Mouse (Mus musculus) heart, embryonic 12.5 days (tissue): ENCODE results near the gene Zfp414. TPM values are rescaled to one million over a fixed set of nuclear protein-coding genes. Genes with fewer than 3 reads are reported as not detected.
"Not testable (repeated sequence)": the region's sequence is repeated elsewhere in the genome, so short reads cannot be mapped to it uniquely, and the experiment has no call there.

Experiments
- ATAC-seq: fragments of 200-750 bp; cut with Nextera tagmentation; 2 replicates; pipeline ENCODE4 v1.8.0; 2017; ENCODE audit warnings: moderate TSS enrichment, moderate library complexity; ENCODE audit not compliant: insufficient number of reproducible peaks, low FRiP score
- H3K27ac ChIP-seq: fragments of 300-500 bp; sonication (generic); 2 replicates; pipeline ENCODE4 v1.5.1; 2016; ENCODE audit warnings: mild to moderate bottlenecking, moderate library complexity; ENCODE audit not compliant: poor library complexity, severe bottlenecking
- H3K27me3 ChIP-seq: fragments of 300-500 bp; sonication (generic); replicated peaks from 2 replicates; pipeline ENCODE4 v1.6.1; 2016; ENCODE audit warnings: mild to moderate bottlenecking, moderate library complexity
- H3K36me3 ChIP-seq: fragments of 300-500 bp; sonication (generic); 2 replicates; pipeline ENCODE4 v1.6.1; 2016; ENCODE audit warnings: mild to moderate bottlenecking, moderate library complexity
- H3K4me1 ChIP-seq: fragments of 300-500 bp; sonication (generic); replicated peaks from 2 replicates; pipeline ENCODE4 v1.6.1; 2016; ENCODE audit warnings: mild to moderate bottlenecking
- H3K4me2 ChIP-seq: fragments of 300-500 bp; sonication (generic); 2 replicates; pipeline ENCODE4 v1.6.1; 2016; ENCODE audit warnings: mild to moderate bottlenecking, moderate library complexity
- H3K4me3 ChIP-seq: fragments of 300-500 bp; sonication (generic); 2 replicates; pipeline ENCODE4 v1.5.1; 2016; ENCODE audit warnings: mild to moderate bottlenecking
- H3K9ac ChIP-seq: fragments of 300-500 bp; sonication (generic); 2 replicates; pipeline ENCODE4 v1.6.1; 2016; ENCODE audit warnings: mild to moderate bottlenecking, moderate library complexity
- H3K9me3 ChIP-seq: fragments of 300-500 bp; sonication (generic); replicated peaks from 2 replicates; pipeline ENCODE4 v1.6.1; 2016; ENCODE audit warnings: mild to moderate bottlenecking, moderate library complexity
- WGBS: fragments of 180-500 bp; shearing (Covaris S2); methylation state at CpG from one replicate; pipeline ENCODE4 v1.1.7; 2016; 5-methylcytosine and 5-hydroxymethylcytosine counted together
- polyA plus RNA-seq: library from polyadenylated mRNA; unstranded; fragments of >200 nt; fragmentation: Nextera tagmentation; extraction: Ambion mirVana; gene quantifications from 2 replicates; pipeline ENCODE4 v1.2.1, GENCODE M21; 2016

Zfp414 gene
- 31.6 and 32.4 TPM in 2 replicates for polyA plus RNA-seq

- Histone ChIP-seq H3K27me3 (no peaks in the 10 kb centered on the region), H3K27ac (peak within 1 kb of the TSS; percentile 98), H3K4me3 (peak within 1 kb of the TSS; percentile 80), H3K9me3 (no peaks in the 10 kb centered on the region), H3K9ac (peak within 1 kb of the TSS; percentile 84), H3K4me2 (peak within 1 kb of the TSS; percentile 74), H3K36me3 (peaks cover 35% of the 10 kb centered on the region), H3K4me1 (peaks cover 17% of the 10 kb centered on the region)
- peak; percentile 96 for ATAC-seq
- WGBS: 3% methylated on average over 35 of the region's 35 CpGs
These were observed at the start of gene Zfp414 for GRCm38 (mm10) chr17:33628621-33629486. Gene Zfp414, plus strand, starts transcription at chr17:33629090.

GRCm38 (mm10) chr17:33584061-33584460 lies 44.8 kb upstream of the Zfp414 start:
- H3K4me3 ChIP-seq: no peak overlapping the region
- H3K36me3 ChIP-seq: no peaks in the 10 kb centered on the region
- H3K27me3 ChIP-seq: peaks cover 4% of the 10 kb centered on the region; the same call in 1 of the 2 replicates
- no peaks in the 10 kb centered on the region for H3K9me3 ChIP-seq
- no peak overlapping the region for H3K4me2 ChIP-seq
- H3K27ac ChIP-seq: no peak overlapping the region
- H3K4me1 ChIP-seq: no peaks in the 10 kb centered on the region
- 77% methylated on average over 4 of the region's 4 CpGs for WGBS
- no peak overlapping the region for H3K9ac ChIP-seq
- ATAC-seq: no peak

GRCm38 (mm10) chr17:33586011-33586410 lies 42.9 kb upstream of the Zfp414 start:
- 54% methylated on average over 17 of the region's 17 CpGs for WGBS

GRCm38 (mm10) chr17:33597271-33597670 lies 31.6 kb upstream of the Zfp414 start:
- no peak for ATAC-seq

More at GRCm38 (mm10) chr17:33586011-33586410, 42.9 kb upstream of the Zfp414 start:
- Histone ChIP-seq H3K9ac (no peak overlapping the region), H3K36me3 (no peaks in the 10 kb centered on the region), H3K27ac (no peak overlapping the region), H3K27me3 (peaks cover 4% of the 10 kb centered on the region; the same call in 1 of the 2 replicates), H3K4me2 (no peak overlapping the region), H3K9me3 (no peaks in the 10 kb centered on the region), H3K4me3 (no peak overlapping the region), H3K4me1 (no peaks in the 10 kb centered on the region)
- no peak for ATAC-seq

GRCm38 (mm10) chr17:33598506-33598905 lies 30.4 kb upstream of the Zfp414 start:
- no peak overlapping the region for H3K4me2 ChIP-seq
- H3K4me1 ChIP-seq: no peaks in the 10 kb centered on the region
- H3K36me3 ChIP-seq: no peaks in the 10 kb centered on the region
- WGBS: 85% methylated on average over 5 of the region's 5 CpGs
- no peak overlapping the region for H3K27ac ChIP-seq
- H3K4me3 ChIP-seq: no peak overlapping the region
- no peak overlapping the region for H3K9ac ChIP-seq
- ATAC-seq: no peak
- H3K27me3 ChIP-seq: no peaks in the 10 kb centered on the region
- peaks cover 8% of the 10 kb centered on the region for H3K9me3 ChIP-seq

More at GRCm38 (mm10) chr17:33597271-33597670, 31.6 kb upstream of the Zfp414 start:
- H3K36me3 ChIP-seq: no peaks in the 10 kb centered on the region
- H3K9me3 ChIP-seq: peaks cover 8% of the 10 kb centered on the region
- H3K27me3 ChIP-seq: no peaks in the 10 kb centered on the region
- H3K4me2 ChIP-seq: no peak overlapping the region
- no peak overlapping the region for H3K4me3 ChIP-seq
- H3K27ac ChIP-seq: no peak overlapping the region
- no peaks in the 10 kb centered on the region for H3K4me1 ChIP-seq
- no peak overlapping the region for H3K9ac ChIP-seq

GRCm38 (mm10) chr17:33599836-33600475 lies 28.9 kb upstream of the Zfp414 start:
- Histone ChIP-seq H3K4me3 (no peak overlapping the region), H3K4me1 (no peaks in the 10 kb centered on the region), H3K36me3 (no peaks in the 10 kb centered on the region), H3K9ac (no peak overlapping the region), H3K4me2 (no peak overlapping the region), H3K27me3 (no peaks in the 10 kb centered on the region), H3K9me3 (peaks cover 8% of the 10 kb centered on the region), H3K27ac (no peak overlapping the region)
- no peak for ATAC-seq
- 83% methylated on average over 8 of the region's 8 CpGs for WGBS

- 77% methylated on average over 3 of the region's 3 CpGs for WGBS
- H3K4me2 ChIP-seq: no peak overlapping the region
- no peak for ATAC-seq
These were observed 28.1 kb upstream of the Zfp414 start for GRCm38 (mm10) chr17:33600831-33601230.

GRCm38 (mm10) chr17:33601947-33602346 lies 26.9 kb upstream of the Zfp414 start:
- Histone ChIP-seq H3K27me3 (no peaks in the 10 kb centered on the region), H3K27ac (no peak overlapping the region), H3K4me2 (no peak overlapping the region), H3K4me3 (no peak overlapping the region), H3K9me3 (peaks cover 8% of the 10 kb centered on the region), H3K4me1 (no peaks in the 10 kb centered on the region), H3K36me3 (no peaks in the 10 kb centered on the region), H3K9ac (no peak overlapping the region)
- WGBS: 80% methylated on average over 12 of the region's 12 CpGs
- no peak for ATAC-seq

More at GRCm38 (mm10) chr17:33600831-33601230, 28.1 kb upstream of the Zfp414 start:
- no peak overlapping the region for H3K27ac ChIP-seq
- H3K4me1 ChIP-seq: no peaks in the 10 kb centered on the region
- no peaks in the 10 kb centered on the region for H3K27me3 ChIP-seq
- H3K4me3 ChIP-seq: no peak overlapping the region
- peaks cover 8% of the 10 kb centered on the region for H3K9me3 ChIP-seq
- no peaks in the 10 kb centered on the region for H3K36me3 ChIP-seq
- no peak overlapping the region for H3K9ac ChIP-seq

GRCm38 (mm10) chr17:33607273-33607672 lies 21.6 kb upstream of the Zfp414 start:
- no peak overlapping the region for H3K27ac ChIP-seq
- no peaks in the 10 kb centered on the region for H3K27me3 ChIP-seq
- H3K4me3 ChIP-seq: no peak overlapping the region

GRCm38 (mm10) chr17:33610548-33610947 lies 18.3 kb upstream of the Zfp414 start:
- Histone ChIP-seq H3K27ac (no peak overlapping the region), H3K36me3 (no peaks in the 10 kb centered on the region), H3K4me3 (no peak overlapping the region), H3K9ac (no peak overlapping the region), H3K4me2 (no peak overlapping the region), H3K9me3 (no peaks in the 10 kb centered on the region), H3K27me3 (no peaks in the 10 kb centered on the region), H3K4me1 (no peaks in the 10 kb centered on the region)
- no peak for ATAC-seq
- WGBS: 76% methylated on average over 7 of the region's 7 CpGs

More at GRCm38 (mm10) chr17:33607273-33607672, 21.6 kb upstream of the Zfp414 start:
- no peak for ATAC-seq
- no peak overlapping the region for H3K9ac ChIP-seq
- H3K4me2 ChIP-seq: no peak overlapping the region
- no peaks in the 10 kb centered on the region for H3K36me3 ChIP-seq
- no peaks in the 10 kb centered on the region for H3K9me3 ChIP-seq
- no peaks in the 10 kb centered on the region for H3K4me1 ChIP-seq
- WGBS: 40% methylated on average over 2 of the region's 2 CpGs

- not testable (repeated sequence) for H3K4me3 ChIP-seq
These were observed 15.2 kb upstream of the Zfp414 start for GRCm38 (mm10) chr17:33613726-33614125.

More at GRCm38 (mm10) chr17:33613726-33614125, 15.2 kb upstream of the Zfp414 start:
- WGBS: 85% methylated on average over 5 of the region's 5 CpGs
- ATAC-seq, H3K4me1 ChIP-seq, H3K27me3 ChIP-seq, H3K9ac ChIP-seq, H3K27ac ChIP-seq, H3K4me2 ChIP-seq, H3K36me3 ChIP-seq, H3K9me3 ChIP-seq: not testable (repeated sequence)
